Mouse (Mus musculus) embryo, embryonic 11 days (tissue): ENCODE measurements around the gene Ip6k3.
A peak's percentile ranks its signal among the peaks of the same experiment; 100 is the strongest.

Experiments used
- DNase-seq: peaks from one replicate; pipeline ENCODE4 v3.0.0-alpha.2; 2015

The Ip6k3 gene

DNA sequence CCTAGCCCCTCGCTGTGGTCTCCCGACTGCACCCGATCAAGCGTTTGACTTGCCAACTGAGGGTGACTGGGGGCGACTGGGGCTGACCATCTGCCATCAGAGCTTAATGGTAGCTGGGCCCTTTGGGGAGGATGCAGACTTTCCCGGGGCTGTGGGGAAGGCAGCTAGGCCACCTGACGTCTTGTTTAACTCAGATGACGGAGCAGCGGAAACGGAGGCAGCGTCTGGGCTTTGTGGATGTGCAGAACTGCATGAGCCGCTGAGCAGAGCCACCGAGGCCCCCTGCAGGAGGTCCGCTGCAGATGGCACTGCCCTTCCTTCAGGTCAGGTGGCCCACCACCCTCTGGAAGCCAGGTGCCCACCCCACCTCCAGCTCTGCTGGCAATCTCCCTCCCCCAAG lies 46.3 kb downstream of the Ip6k3 start:
- DNase-seq, result no peak

- peak; percentile 76 for DNase-seq
Measured at GRCm38 (mm10) chr17:27120561-27121024, 47.0 kb downstream of the Ip6k3 start.

DNA sequence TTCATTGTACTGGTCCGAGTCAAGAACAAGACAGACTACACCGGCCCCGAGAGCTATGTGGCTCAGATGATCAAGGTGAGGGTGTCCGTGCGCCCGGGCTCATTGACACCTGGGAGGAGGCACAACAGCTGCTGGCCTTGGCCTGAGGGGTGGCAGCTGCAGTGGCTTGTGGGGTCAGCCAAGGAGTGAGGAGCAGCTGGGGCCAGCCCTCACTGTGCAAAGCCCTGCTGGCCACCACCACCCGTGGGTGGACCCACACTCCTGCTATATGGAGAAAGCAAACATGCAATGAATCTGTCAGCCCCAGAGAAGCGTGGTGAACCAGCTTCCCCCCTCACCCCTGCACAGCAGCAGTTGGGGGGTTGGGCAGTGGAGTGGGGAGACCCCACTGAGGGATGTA lies 47.6 kb downstream of the Ip6k3 start:
- DNase-seq, result no peak

DNA sequence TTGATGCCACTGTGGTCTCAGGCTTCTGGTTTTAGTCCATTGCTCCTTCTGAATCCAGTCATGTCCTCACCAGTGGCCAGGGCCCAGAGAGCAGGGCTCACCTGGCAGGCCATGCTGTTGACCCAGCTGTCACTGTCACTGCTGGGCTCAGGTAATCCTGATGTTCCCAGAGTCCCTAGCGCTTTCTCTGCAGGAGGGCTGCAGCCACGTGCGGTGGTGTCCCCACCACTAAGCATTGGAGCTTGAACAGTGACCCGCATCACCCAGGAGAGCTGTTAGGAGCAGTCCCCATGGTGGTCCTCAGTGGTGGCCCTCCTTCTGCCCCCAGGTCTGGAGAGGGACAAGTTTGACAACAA lies 48.1 kb downstream of the Ip6k3 start:
- DNase-seq, result no peak

DNA sequence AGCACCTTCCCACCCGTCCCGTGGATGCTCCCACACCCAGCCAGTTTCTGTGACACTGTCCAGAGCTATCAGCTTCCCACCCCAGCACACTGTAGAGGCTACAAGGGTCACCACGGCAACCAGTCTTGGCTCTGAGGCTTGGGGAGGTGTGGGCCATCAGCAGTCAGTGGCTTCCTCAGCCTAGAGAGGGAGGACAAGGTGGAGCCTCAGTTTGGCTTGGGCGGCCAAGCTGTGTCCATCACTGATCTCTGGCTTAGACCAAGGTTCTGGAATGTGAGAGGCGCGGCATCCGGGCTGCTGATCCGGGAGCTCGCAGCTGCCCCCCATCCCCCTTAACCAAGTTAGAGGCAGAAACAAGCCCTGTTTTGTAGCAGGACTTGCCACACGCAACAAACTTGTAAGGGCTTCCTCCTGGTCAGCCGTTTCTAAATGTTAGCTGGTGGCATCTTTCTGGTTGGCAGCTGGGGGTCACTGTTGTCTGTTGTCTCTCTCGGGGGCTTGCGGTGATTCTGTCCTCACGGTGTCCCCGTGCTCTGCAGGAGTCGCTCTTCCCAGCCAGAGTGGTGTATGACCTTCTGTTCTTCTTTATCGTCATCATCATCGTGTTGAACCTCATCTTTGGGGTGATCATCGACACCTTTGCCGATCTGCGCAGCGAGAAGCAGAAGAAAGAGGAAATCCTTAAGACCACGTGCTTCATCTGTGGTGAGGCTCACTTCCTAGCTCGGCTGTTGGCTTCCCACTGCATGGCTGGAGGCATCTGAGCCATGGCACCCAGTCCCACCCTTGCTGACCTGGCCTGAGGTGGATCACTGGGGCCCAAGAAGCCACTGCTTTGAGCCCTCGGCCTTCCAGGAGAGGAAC lies 48.7 kb downstream of the Ip6k3 start:
- DNase-seq, result no peak

DNA sequence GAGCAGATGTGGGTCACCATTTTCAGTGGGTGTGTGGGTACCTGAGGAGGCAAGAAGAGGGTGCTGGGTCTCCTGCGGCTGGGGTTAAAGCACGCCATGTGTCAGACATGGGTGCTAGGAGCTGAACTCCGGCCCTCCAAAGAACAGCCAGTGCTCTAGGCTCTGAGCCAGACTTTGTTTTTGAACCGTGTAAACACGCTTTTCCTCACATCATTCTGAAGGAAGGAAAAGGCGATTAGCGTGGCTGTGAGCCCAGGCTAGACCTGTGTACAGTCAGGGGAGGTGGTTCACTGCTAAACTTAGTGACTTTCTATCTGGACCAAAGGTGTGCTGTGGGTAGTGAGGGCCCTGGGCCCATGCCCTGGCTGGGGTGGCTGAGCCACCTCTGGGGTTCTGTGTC lies 57.5 kb downstream of the Ip6k3 start:
- no peak for DNase-seq

DNA sequence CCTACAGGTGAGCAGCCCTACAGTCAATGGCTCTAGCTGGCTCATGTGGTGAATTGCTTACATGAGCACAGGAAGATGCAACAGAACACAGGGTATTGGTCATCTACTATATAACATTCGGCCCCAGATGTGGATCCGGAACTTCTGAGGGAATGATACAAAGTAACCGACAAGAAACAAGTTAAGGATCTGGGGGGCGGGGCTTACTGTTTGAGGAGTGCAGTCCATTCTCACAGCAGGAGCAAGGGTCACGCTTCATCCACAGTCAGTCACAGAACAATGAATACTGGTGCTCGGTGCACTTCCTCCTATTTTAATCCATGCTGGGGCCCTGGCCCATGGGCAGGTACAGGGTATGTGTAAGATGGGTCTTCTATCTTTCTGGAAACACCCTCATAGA lies 59.7 kb downstream of the Ip6k3 start:
- no peak for DNase-seq

DNA sequence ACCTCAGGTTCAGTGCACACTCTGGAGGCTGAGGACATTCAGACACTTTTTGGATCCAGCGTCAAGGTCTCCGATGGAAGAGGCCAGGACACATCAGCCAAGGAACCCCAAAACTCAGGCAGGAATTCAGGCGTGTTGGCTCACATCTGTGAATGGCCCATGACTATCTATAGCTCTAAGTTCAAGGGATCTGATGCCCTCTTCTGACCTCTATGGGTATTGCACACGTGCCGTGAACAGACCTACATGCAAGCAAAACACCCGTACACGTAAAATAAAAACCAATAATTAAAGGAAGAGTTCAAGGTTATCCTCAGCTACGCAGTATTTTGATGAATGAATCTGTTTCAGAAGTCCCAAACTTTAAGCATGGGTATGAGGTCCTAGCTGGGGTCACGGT lies 60.9 kb downstream of the Ip6k3 start:
- DNase-seq, result no peak

GRCm38 (mm10) chr17:27105698-27106470 lies 61.7 kb downstream of the Ip6k3 start:
- no peak for DNase-seq

GRCm38 (mm10) chr17:27101675-27102074 lies 65.9 kb downstream of the Ip6k3 start:
- no peak for DNase-seq

DNA sequence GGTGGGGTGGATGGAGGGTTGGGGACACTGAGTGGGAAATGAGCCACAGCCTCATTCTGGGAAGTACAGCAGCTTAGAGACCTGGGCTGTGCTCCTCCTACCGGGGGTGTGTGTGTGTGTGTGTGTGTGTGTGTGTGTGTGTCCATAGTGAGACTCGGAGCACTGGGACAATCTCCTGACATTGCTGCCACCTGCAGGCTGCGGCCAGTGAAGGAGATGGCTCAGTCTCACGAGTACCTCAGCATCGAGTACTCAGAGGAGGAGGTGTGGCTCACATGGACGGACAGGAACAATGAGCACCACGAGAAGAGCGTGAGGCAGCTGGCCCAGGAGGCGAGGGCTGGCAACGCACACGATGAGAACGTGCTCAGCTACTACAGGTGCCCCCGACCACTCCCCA lies 71.9 kb downstream of the Ip6k3 start:
- peak; percentile 50 for DNase-seq
